In genomic region chr8:94320036-94320435, GRCm38 (mm10) we compare ENCODE assay signal across 30 mouse cellular contexts. TPM values are rescaled to one million over a fixed set of nuclear protein-coding genes. Genes with fewer than 3 reads are reported as not detected.
"Had no signal": no experiment of that assay in that cellular context is flagged by ENCODE, and none has a peak within 500 bp of the region (broad histone marks: within the 10 kb centered on the region; RNA-seq: fewer than 3 reads in every experiment).

No protein-coding gene starts in this region.

- H3K9me3 ChIP-seq: heart, embryonic 10.5 days; heart, embryonic 12.5 days; hindbrain, embryonic 10.5 days; hindbrain, embryonic 12.5 days; intestine, embryonic 15.5 days; limb, embryonic 10.5 days; limb, embryonic 12.5 days; liver, embryonic 13.5 days; liver, embryonic 15.5 days had no signal

- ATAC-seq: hindbrain, embryonic 16.5 days; inflammation-experienced regulatory T-cells, adult 6 months; intestine, embryonic 15.5 days; intestine, postnatal 0 days had no signal

- DNase-seq: gastrocnemius, postnatal 10 days; gastrocnemius, postnatal 25 days; heart, adult 18-20 months; heart, postnatal 10 days; heart, postnatal 4 days; kidney, adult 18-20 months; kidney, adult 8-10 months; kidney, postnatal 10 days; kidney, postnatal 25 days; kidney, postnatal 4 days; liver; liver, embryonic 13.5 days had no signal

- H3K27ac ChIP-seq: heart, embryonic 10.5 days; hindbrain, embryonic 12.5 days; hindbrain, embryonic 14.5 days; intestine, embryonic 15.5 days; layer of hippocampus, adult 2 months; left cerebral cortex, adult 2 months; limb, embryonic 10.5 days; limb, embryonic 12.5 days; liver, embryonic 13.5 days; liver, embryonic 15.5 days had no signal

- H3K36me3 ChIP-seq: intestine, embryonic 15.5 days had no signal

- H3K4me3 ChIP-seq: heart, embryonic 10.5 days; heart, embryonic 12.5 days; hindbrain, embryonic 10.5 days; hindbrain, embryonic 12.5 days; intestine, embryonic 15.5 days; layer of hippocampus, adult 2 months; left cerebral cortex, adult 2 months; limb, embryonic 10.5 days; limb, embryonic 12.5 days; liver, embryonic 13.5 days; liver, embryonic 15.5 days had no signal

- H3K4me2 ChIP-seq: heart, embryonic 12.5 days; hindbrain, embryonic 12.5 days; hindbrain, embryonic 14.5 days; intestine, embryonic 15.5 days; limb, embryonic 12.5 days; liver, embryonic 11.5 days; liver, embryonic 13.5 days; liver, embryonic 15.5 days had no signal

- H3K4me1 ChIP-seq: heart, embryonic 12.5 days; hindbrain, embryonic 12.5 days; limb, embryonic 12.5 days; liver, embryonic 13.5 days; liver, embryonic 15.5 days had no signal

- H3K9ac ChIP-seq: heart, embryonic 12.5 days; hindbrain, embryonic 12.5 days; hindbrain, embryonic 14.5 days; intestine, embryonic 15.5 days; limb, embryonic 12.5 days; liver, embryonic 13.5 days; liver, embryonic 15.5 days had no signal

- H3K27me3 ChIP-seq: heart, embryonic 12.5 days; hindbrain, embryonic 12.5 days; intestine, embryonic 15.5 days; liver, embryonic 13.5 days; liver, embryonic 15.5 days had no signal

RNA-seq across cellular contexts. Expression of gene Slc12a3, which starts 9.0 kb away (rescaled TPM):
- total RNA-seq: gastrocnemius, postnatal 10 days; gastrocnemius, postnatal 25 days; granulocyte monocyte progenitor cell, adult 5-6 weeks had no signal
- polyA plus RNA-seq: heart, embryonic 14.5 days; heart, embryonic 16.5 days; hindbrain, embryonic 12.5 days; limb, embryonic 10.5 days; limb, embryonic 12.5 days; liver, embryonic 11.5 days; liver, embryonic 13.5 days had no signal
